Mouse (Mus musculus): Measurements from ENCODE around the gene Ostn. TPM values are rescaled to one million over a fixed set of nuclear protein-coding genes. Genes with fewer than 3 reads are reported as not detected.

Ostn gene
- polyA plus RNA-seq, 1 experiment from 2014 or later = not detected

Other genes starting within 250 kb of the Ostn start
- gene Uts2b, start 62.8 kb downstream of the Ostn start, polyA plus RNA-seq (2014; fragmentation: Nextera tagmentation; extraction: Ambion mirVana) = not detected in 2 replicates
- gene Ccdc50, start 81.4 kb downstream of the Ostn start, polyA plus RNA-seq (2014; fragmentation: Nextera tagmentation; extraction: Ambion mirVana) = 74.2 and 86.0 TPM in 2 replicates